Mouse (Mus musculus) stomach, embryonic 14.5 days (tissue): ENCODE measurements at regions not wholly inside any gene's neighbourhood (a gene's known extent, or its start where the extent isn't known, plus 50 kb on each side); places are given as distances from the start of the nearest gene placed in this dataset.

Source experiments
- ATAC-seq: fragments of 200-750 bp; cut with Nextera tagmentation; 2 replicates; pipeline ENCODE4 v1.8.0; 2017; ENCODE audit warnings: low read depth, moderate TSS enrichment; ENCODE audit not compliant: insufficient number of reproducible peaks, insufficient read depth, low FRiP score
- H3K27ac ChIP-seq: fragments of 300-500 bp; sonication (generic); 2 replicates; pipeline ENCODE4 v1.5.1; 2014; ENCODE audit warnings: mild to moderate bottlenecking, low read length, moderate library complexity, mixed read lengths
- H3K27me3 ChIP-seq: fragments of 300-500 bp; sonication (generic); 2 replicates; pipeline ENCODE4 v1.6.1; 2014; ENCODE audit warnings: low read length, control low read depth, mixed read lengths; ENCODE audit not compliant: control insufficient read depth, insufficient read depth
- H3K36me3 ChIP-seq: fragments of 300-500 bp; sonication (generic); 2 replicates; pipeline ENCODE4 v1.6.1; 2014; ENCODE audit warnings: mild to moderate bottlenecking, control low read depth, low read length, moderate library complexity, mixed read lengths; ENCODE audit not compliant: control insufficient read depth, insufficient read depth
- H3K4me1 ChIP-seq: fragments of 300-500 bp; sonication (generic); 2 replicates; pipeline ENCODE4 v1.6.1; 2014; ENCODE audit warnings: low read length, control low read depth, mixed read lengths; ENCODE audit not compliant: control insufficient read depth, insufficient read depth
- H3K4me2 ChIP-seq: fragments of 300-500 bp; sonication (generic); replicated peaks from 2 replicates; pipeline ENCODE4 v1.6.1; 2014; ENCODE audit warnings: low read depth, low read length, control low read depth
- H3K4me3 ChIP-seq: fragments of 300-500 bp; sonication (generic); 2 replicates; pipeline ENCODE4 v1.5.1; 2014; ENCODE audit warnings: low read depth, low read length, control low read depth
- H3K9ac ChIP-seq: fragments of 300-500 bp; sonication (generic); replicated peaks from 2 replicates; pipeline ENCODE4 v1.6.1; 2014; ENCODE audit warnings: low read depth, mild to moderate bottlenecking, control low read depth, low read length, moderate library complexity, mixed read lengths
- H3K9me3 ChIP-seq: fragments of 300-500 bp; sonication (generic); 2 replicates; pipeline ENCODE4 v1.6.1; 2016; ENCODE audit warnings: low read depth, low read length, control low read depth; ENCODE audit not compliant: control insufficient read depth
- WGBS: fragments of 180-500 bp; shearing (Covaris S2); extraction: QIAGEN DNeasy Blood & Tissue Kit; methylation state at CpG from one replicate; pipeline ENCODE4 v1.1.7; 2014; 5-methylcytosine and 5-hydroxymethylcytosine counted together

GRCm38 (mm10) chr3:155604001-155604400, 510.8 kb downstream of the Lrriq3 start:
- Histone ChIP-seq H3K36me3 (no peaks in the 10 kb centered on the region), H3K4me3 (no peak overlapping the region), H3K9ac (no peak overlapping the region), H3K9me3 (no peaks in the 10 kb centered on the region), H3K4me1 (no peaks in the 10 kb centered on the region), H3K27ac (no peak overlapping the region), H3K4me2 (no peak overlapping the region), H3K27me3 (no peaks in the 10 kb centered on the region)
- no peak for ATAC-seq
- 34% methylated on average over 1 of the region's 1 CpGs for WGBS
